Mouse (Mus musculus): ENCODE data around the gene Dhcr7. TPM values are rescaled to one million over a fixed set of nuclear protein-coding genes. Genes with fewer than 3 reads are reported as not detected.
A peak's percentile ranks its signal among the peaks of the same experiment; 100 is the strongest.

Dhcr7 gene
- 107 TPM for polyA plus RNA-seq (2012; fragmentation: generic; extraction: Trizol)

DNA sequence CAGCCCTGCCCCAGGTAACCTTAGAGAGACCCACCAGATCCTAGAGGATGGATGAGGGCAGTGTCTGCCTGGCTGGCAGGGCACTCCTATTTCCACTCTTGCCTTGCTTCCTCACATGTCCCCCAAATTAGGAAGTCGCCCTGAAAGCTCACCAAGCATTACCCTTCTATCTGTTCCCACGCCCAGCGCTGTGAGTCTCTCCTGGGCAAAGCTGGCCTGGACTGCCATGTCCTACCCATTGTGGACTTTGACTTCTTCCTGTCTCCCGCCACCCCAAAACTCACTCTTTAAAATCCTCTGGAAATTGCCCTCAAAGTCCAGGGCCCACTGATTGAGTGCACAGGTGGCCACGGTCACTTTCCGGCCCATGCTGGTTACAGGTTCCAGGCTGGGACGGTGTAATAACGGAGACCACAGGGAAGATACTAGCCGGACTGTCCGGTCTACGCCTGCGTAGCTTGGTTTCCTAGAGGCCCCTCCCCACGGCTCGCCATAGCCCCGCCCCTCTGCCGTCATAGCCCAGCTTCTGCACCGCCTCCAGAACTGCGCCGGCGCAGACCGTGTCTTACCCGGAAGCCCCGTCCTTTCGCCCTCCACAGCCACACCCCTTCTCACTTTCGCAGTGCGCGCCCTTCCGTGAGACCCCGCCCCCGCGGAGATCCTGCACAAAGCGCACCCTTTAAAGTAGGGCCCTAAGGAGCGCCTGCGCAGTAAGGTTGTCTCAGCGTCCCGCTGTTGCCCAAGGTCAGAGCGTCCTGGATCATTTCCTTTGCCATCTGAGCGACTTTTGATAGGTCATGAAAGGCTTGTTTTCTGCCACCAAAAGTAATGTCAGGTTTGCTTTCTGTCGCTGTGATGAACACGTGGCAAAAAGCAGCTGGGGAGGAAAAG is at the start of gene Dhcr7, which contains the start of gene Nadsyn1:
Dhcr7 (plus strand) TSS at position 771 of the 891 bp plus-strand sequence.
Nadsyn1 (minus strand) TSS at position 475 of the 891 bp plus-strand sequence.
- Histone ChIP-seq H3K4me3 (peak within 1 kb of the TSS; percentile 70), H3K4me2 (ENCODE audit: low read depth) (peak within 1 kb of the TSS; percentile 95)
- peak; percentile 88 for TF ChIP-seq POLR2A (IDR thresholded peaks at IDR 0.05; ENCODE audit: insufficient read length, low read depth)
- no peak for TF ChIP-seq MYOG (IDR thresholded peaks at IDR 0.05; ENCODE audit: control insufficient read depth in 1 of 3, insufficient read depth in 1 of 3, insufficient read length in 2 of 3, low read depth in 2 of 3)
- no peak for TF ChIP-seq TCF3 (IDR thresholded peaks at IDR 0.05; ENCODE audit: insufficient read length, low read depth)
- TF ChIP-seq CEBPB (IDR thresholded peaks at IDR 0.05; ENCODE audit: insufficient read depth, poor library complexity, severe bottlenecking), result no peak
- peak; percentile 21 for TF ChIP-seq SRF (IDR thresholded peaks at IDR 0.05; ENCODE audit: control insufficient read depth, insufficient read length, low read depth)
- peak; percentile 87 for TF ChIP-seq POLR2AphosphoS2 (IDR thresholded peaks at IDR 0.05; ENCODE audit: insufficient read length, low read depth)
- peak; percentile 66 for TF ChIP-seq E2F4 (IDR thresholded peaks at IDR 0.05; ENCODE audit: insufficient read depth)

DNA sequence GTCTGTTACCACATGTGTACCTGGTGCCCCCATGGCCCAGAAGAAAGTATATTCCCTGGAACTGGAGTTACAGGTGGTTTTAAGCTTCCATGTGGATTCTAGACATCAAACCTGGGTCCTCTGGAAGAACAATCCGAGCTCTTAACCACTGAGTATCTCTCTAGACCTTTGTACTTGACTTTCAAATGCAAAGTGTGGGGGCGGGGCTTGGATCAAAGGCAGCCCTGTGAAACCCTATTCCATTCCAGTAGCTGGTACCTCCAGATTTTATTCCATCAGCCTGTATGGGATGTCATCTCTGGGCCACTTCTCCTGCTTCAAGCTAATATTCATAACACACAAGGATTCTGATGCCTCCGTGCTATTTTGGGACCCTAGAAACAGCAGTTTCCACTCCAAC is 46.8 kb upstream of the Dhcr7 start:
- H3K27me3 ChIP-seq (ENCODE audit: control insufficient read depth, insufficient read depth, insufficient read length), result no peaks in the 10 kb centered on the region
- TF ChIP-seq MYOG (IDR thresholded peaks at IDR 0.05; ENCODE audit: control insufficient read depth in 1 of 3, insufficient read depth in 1 of 3, insufficient read length in 2 of 3, low read depth in 2 of 3), result no peak
- TF ChIP-seq SRF (IDR thresholded peaks at IDR 0.05; ENCODE audit: control insufficient read depth, insufficient read length, low read depth), result no peak
- no peak for TF ChIP-seq CEBPB (IDR thresholded peaks at IDR 0.05; ENCODE audit: insufficient read depth, poor library complexity, severe bottlenecking)
- TF ChIP-seq USF1 (IDR thresholded peaks at IDR 0.05; ENCODE audit: low read depth), result no peak
- no peak for TF ChIP-seq TCF12 (IDR thresholded peaks at IDR 0.05; ENCODE audit: insufficient read depth, poor library complexity, severe bottlenecking)
- no peak for TF ChIP-seq TCF3 (IDR thresholded peaks at IDR 0.05; ENCODE audit: insufficient read length, low read depth)
- TF ChIP-seq POLR2AphosphoS2 (IDR thresholded peaks at IDR 0.05; ENCODE audit: insufficient read length, low read depth), result no peak
- no peak for TF ChIP-seq POLR2A (IDR thresholded peaks at IDR 0.05; ENCODE audit: insufficient read length, low read depth)
- TF ChIP-seq REST (IDR thresholded peaks at IDR 0.05; ENCODE audit: insufficient read depth, insufficient read length), result no peak
- no peak overlapping the region for H3K4me2 ChIP-seq (ENCODE audit: low read depth)
- H3K36me3 ChIP-seq (ENCODE audit: control insufficient read depth, insufficient read depth), result no peaks in the 10 kb centered on the region
- H3K4me3 ChIP-seq, result no peak overlapping the region
- H3K79me2 ChIP-seq (ENCODE audit: control insufficient read depth, insufficient read depth), result no peaks in the 10 kb centered on the region
- no peak overlapping the region for H3ac ChIP-seq (ENCODE audit: control insufficient read depth, insufficient read length)

More for the DNA sequence above, at the start of gene Dhcr7, which contains the start of gene Nadsyn1:
- no peaks in the 10 kb centered on the region for H3K36me3 ChIP-seq (ENCODE audit: control insufficient read depth, insufficient read depth)
- peaks cover 10% of the 10 kb centered on the region for H3K79me2 ChIP-seq (ENCODE audit: control insufficient read depth, insufficient read depth)
- H3K27me3 ChIP-seq (ENCODE audit: control insufficient read depth, insufficient read depth, insufficient read length), result no peaks in the 10 kb centered on the region
- H3ac ChIP-seq (ENCODE audit: control insufficient read depth, insufficient read length), result peak within 1 kb of the TSS; percentile 20

DNA sequence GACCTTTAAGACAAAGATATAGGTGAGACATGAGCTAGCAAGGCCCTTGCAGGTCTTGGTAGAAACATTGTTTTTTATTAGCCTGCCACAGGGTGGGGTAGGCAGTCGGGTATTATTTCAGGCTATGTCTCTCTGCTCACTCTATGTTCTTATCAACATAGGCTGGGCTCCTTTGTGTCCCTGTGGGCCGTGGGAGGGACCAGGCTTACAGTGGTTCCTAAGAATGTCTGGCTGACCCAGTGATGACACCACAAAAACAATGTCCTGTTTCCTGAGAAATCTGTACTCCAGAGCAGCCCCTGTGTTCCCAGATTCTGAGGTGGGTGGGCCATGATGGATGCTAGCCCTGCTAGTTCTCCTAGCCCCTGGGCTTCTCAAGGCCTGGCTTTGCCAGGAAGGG is 45.6 kb upstream of the Dhcr7 start:
- no peaks in the 10 kb centered on the region for H3K27me3 ChIP-seq (ENCODE audit: control insufficient read depth, insufficient read depth, insufficient read length)
- H3K4me3 ChIP-seq, result no peak overlapping the region
- no peak overlapping the region for H3K4me2 ChIP-seq (ENCODE audit: low read depth)
- H3K36me3 ChIP-seq (ENCODE audit: control insufficient read depth, insufficient read depth), result no peaks in the 10 kb centered on the region
- no peak for TF ChIP-seq CEBPB (IDR thresholded peaks at IDR 0.05; ENCODE audit: insufficient read depth, poor library complexity, severe bottlenecking)
- TF ChIP-seq TCF3 (IDR thresholded peaks at IDR 0.05; ENCODE audit: insufficient read length, low read depth), result no peak
- TF ChIP-seq USF1 (IDR thresholded peaks at IDR 0.05; ENCODE audit: low read depth), result no peak
- no peak for TF ChIP-seq E2F4 (IDR thresholded peaks at IDR 0.05; ENCODE audit: insufficient read depth)
- no peak for TF ChIP-seq TCF12 (IDR thresholded peaks at IDR 0.05; ENCODE audit: insufficient read depth, poor library complexity, severe bottlenecking)
- no peak for TF ChIP-seq POLR2A (IDR thresholded peaks at IDR 0.05; ENCODE audit: insufficient read length, low read depth)
- TF ChIP-seq MYOG (IDR thresholded peaks at IDR 0.05; ENCODE audit: control insufficient read depth in 1 of 3, insufficient read depth in 1 of 3, insufficient read length in 2 of 3, low read depth in 2 of 3), result no peak
- no peak for TF ChIP-seq SRF (IDR thresholded peaks at IDR 0.05; ENCODE audit: control insufficient read depth, insufficient read length, low read depth)
- no peak for TF ChIP-seq REST (IDR thresholded peaks at IDR 0.05; ENCODE audit: insufficient read depth, insufficient read length)
- TF ChIP-seq MYOD1 (IDR thresholded peaks at IDR 0.05; ENCODE audit: control insufficient read depth in 1 of 3, insufficient read length in 2 of 3, low read depth in 2 of 3), result no peak
- TF ChIP-seq MAX (IDR thresholded peaks at IDR 0.05; ENCODE audit: low read depth), result no peak
- no peak for TF ChIP-seq POLR2AphosphoS2 (IDR thresholded peaks at IDR 0.05; ENCODE audit: insufficient read length, low read depth)
- H3ac ChIP-seq (ENCODE audit: control insufficient read depth, insufficient read length), result no peak overlapping the region
- no peaks in the 10 kb centered on the region for H3K79me2 ChIP-seq (ENCODE audit: control insufficient read depth, insufficient read depth)

DNA sequence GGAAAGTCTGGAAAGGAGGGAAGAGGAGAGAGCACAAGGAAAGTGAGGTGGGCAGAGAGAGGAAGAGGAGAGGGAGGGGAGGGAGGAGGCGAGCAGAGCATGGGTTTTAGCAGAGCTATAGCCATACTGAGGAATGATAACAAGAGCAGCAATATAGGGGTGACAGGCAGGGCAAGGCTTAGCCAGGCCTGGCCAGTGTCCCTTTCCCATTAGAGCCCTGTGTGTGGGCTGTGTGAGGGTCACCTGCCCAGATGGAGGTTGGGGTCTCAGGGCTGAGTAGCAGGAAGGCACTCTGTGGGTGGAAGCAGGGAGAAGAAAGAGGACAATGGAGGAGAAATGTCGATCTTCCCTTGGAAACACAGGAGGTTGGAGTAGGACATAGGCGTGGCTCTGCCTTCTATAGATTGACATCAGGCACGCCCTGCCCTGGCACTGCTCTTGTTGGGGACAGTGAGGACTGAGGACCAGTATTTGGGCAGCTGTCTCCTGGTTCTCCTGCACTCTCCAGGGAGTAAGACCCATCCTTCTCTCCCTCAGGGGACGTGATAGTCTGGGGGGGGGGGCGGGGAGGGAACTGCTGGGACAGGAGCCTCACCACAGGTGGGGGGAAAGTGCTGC is 39.5 kb upstream of the Dhcr7 start:
- Histone ChIP-seq H3K27me3 (ENCODE audit: control insufficient read depth, insufficient read depth, insufficient read length) (no peaks in the 10 kb centered on the region), H3K79me2 (ENCODE audit: control insufficient read depth, insufficient read depth) (no peaks in the 10 kb centered on the region), H3K4me2 (ENCODE audit: low read depth) (peak overlapping the region; percentile 89), H3ac (ENCODE audit: control insufficient read depth, insufficient read length) (peak overlapping the region; percentile 7), H3K36me3 (ENCODE audit: control insufficient read depth, insufficient read depth) (no peaks in the 10 kb centered on the region), H3K4me3 (peak overlapping the region; percentile 10)
- no peak for TF ChIP-seq MYOD1 (IDR thresholded peaks at IDR 0.05; ENCODE audit: control insufficient read depth in 1 of 3, insufficient read length in 2 of 3, low read depth in 2 of 3)
- TF ChIP-seq POLR2AphosphoS2 (IDR thresholded peaks at IDR 0.05; ENCODE audit: insufficient read length, low read depth), result no peak
- no peak for TF ChIP-seq TCF3 (IDR thresholded peaks at IDR 0.05; ENCODE audit: insufficient read length, low read depth)
- no peak for TF ChIP-seq USF1 (IDR thresholded peaks at IDR 0.05; ENCODE audit: low read depth)
- no peak for TF ChIP-seq POLR2A (IDR thresholded peaks at IDR 0.05; ENCODE audit: insufficient read length, low read depth)
- TF ChIP-seq MYOG (IDR thresholded peaks at IDR 0.05; ENCODE audit: control insufficient read depth in 1 of 3, insufficient read depth in 1 of 3, insufficient read length in 2 of 3, low read depth in 2 of 3), result no peak
- no peak for TF ChIP-seq REST (IDR thresholded peaks at IDR 0.05; ENCODE audit: insufficient read depth, insufficient read length)
- TF ChIP-seq TCF12 (IDR thresholded peaks at IDR 0.05; ENCODE audit: insufficient read depth, poor library complexity, severe bottlenecking), result no peak
- TF ChIP-seq SRF (IDR thresholded peaks at IDR 0.05; ENCODE audit: control insufficient read depth, insufficient read length, low read depth), result no peak
- TF ChIP-seq MAX (IDR thresholded peaks at IDR 0.05; ENCODE audit: low read depth), result no peak
- TF ChIP-seq E2F4 (IDR thresholded peaks at IDR 0.05; ENCODE audit: insufficient read depth), result no peak
- no peak for TF ChIP-seq CEBPB (IDR thresholded peaks at IDR 0.05; ENCODE audit: insufficient read depth, poor library complexity, severe bottlenecking)

Data from myocyte (in vitro differentiated cells).